Comparison of ENCODE assay signal across 12 mouse cellular contexts in the genomic region with DNA sequence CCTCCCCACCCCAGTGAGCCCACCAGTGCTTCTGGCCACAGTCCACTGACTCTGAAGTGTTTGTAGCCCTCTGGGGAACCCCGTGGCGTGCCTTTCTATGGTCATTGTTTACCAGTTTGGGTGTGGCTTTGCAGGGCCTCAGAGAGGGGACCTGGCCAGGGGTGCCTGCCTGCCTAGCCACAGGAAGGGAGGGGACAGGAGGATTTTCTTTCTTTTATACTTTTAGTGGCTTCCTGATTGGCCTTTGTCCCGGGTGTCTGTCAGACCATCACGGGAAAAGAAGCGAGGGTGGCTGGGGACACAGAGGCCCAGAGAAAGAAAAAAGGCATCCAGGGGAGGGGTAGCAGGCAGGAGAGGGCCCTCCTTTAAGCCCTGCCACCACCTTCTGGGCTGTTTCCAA. TPM values are rescaled to one million over a fixed set of nuclear protein-coding genes. Genes with fewer than 3 reads are reported as not detected.
DNase-seq lines count a peak whose midpoint lies in the region; ATAC-seq and TF ChIP-seq lines count a peak whose summit lies in the region.
"Had no signal": no experiment of that assay in that cellular context is flagged by ENCODE, and none has a peak within 500 bp of the region (broad histone marks: within the 10 kb centered on the region; RNA-seq: fewer than 3 reads in every experiment).

No protein-coding gene starts in this region.

- no peak overlapping the region for H3K9ac ChIP-seq in heart, adult 2 months (ENCODE audit: low read depth, low read length)
- H3K9ac ChIP-seq in intestine, postnatal 0 days (ENCODE audit: low read depth, low read length): no peak overlapping the region
- H3K9ac ChIP-seq: forebrain, embryonic 13.5 days; hindbrain, embryonic 15.5 days had no signal

- H3K36me3 ChIP-seq in heart, adult 2 months (ENCODE audit: control insufficient read depth, insufficient read depth, low read length): peaks cover 27% of the 10 kb centered on the region
- H3K36me3 ChIP-seq in intestine, postnatal 0 days (ENCODE audit: control insufficient read depth, insufficient read depth): peaks cover 93% of the 10 kb centered on the region

- no peaks in the 10 kb centered on the region for H3K27me3 ChIP-seq in heart, adult 2 months (ENCODE audit: control insufficient read depth, insufficient read depth, low read length)
- no peaks in the 10 kb centered on the region for H3K27me3 ChIP-seq in intestine, postnatal 0 days (replicated peaks; ENCODE audit: control insufficient read depth, insufficient read depth, low read length)
- H3K27me3 ChIP-seq: forebrain, embryonic 13.5 days; hindbrain, embryonic 15.5 days had no signal

- no peak for TF ChIP-seq CTCF in heart, adult 2 months (IDR thresholded peaks at IDR 0.05)
- no peak for TF ChIP-seq CTCF in intestine, postnatal 0 days (IDR thresholded peaks at IDR 0.05; ENCODE audit: low read depth)

- H3K79me2 ChIP-seq in heart, adult 2 months (replicated peaks; ENCODE audit: control insufficient read depth, insufficient read depth, low read length): no peaks in the 10 kb centered on the region; the same call in 1 of the 2 replicates

- WGBS in heart, adult 2 months: 55% methylated on average over 5 of the region's 5 CpGs
- 33% methylated on average over 5 of the region's 5 CpGs for WGBS in intestine, postnatal 0 days

- TF ChIP-seq POLR2A in heart, adult 2 months (IDR thresholded peaks at IDR 0.05; ENCODE audit: insufficient read depth, low read depth, low read length): no peak

- ATAC-seq in intestine, postnatal 0 days: peak; percentile 42
- ATAC-seq: forebrain, embryonic 13.5 days had no signal

- H3K9me3 ChIP-seq in intestine, postnatal 0 days (ENCODE audit: control insufficient read depth): no peaks in the 10 kb centered on the region
- H3K9me3 ChIP-seq: forebrain, embryonic 13.5 days; hindbrain, embryonic 15.5 days had no signal

- H3K4me2 ChIP-seq in intestine, postnatal 0 days (replicated peaks; ENCODE audit: low read depth): no peak overlapping the region
- H3K4me2 ChIP-seq: forebrain, embryonic 13.5 days; hindbrain, embryonic 15.5 days had no signal

- H3K4me3 ChIP-seq in heart, adult 2 months: no peak overlapping the region
- no peak overlapping the region for H3K4me3 ChIP-seq in intestine, postnatal 0 days (ENCODE audit: low read depth, low read length)
- H3K4me3 ChIP-seq: forebrain, embryonic 13.5 days; hindbrain, embryonic 15.5 days; myocyte had no signal

- peak overlapping the region; percentile 84 for H3K27ac ChIP-seq in heart, adult 2 months
- H3K27ac ChIP-seq in intestine, postnatal 0 days (ENCODE audit: low read depth, low read length): peak overlapping the region; percentile 46
- H3K27ac ChIP-seq: forebrain, embryonic 13.5 days; hindbrain, embryonic 15.5 days had no signal

- intact Hi-C loops in heart, adult 2 months (cut with DNase I): loop anchor here (1.0 kb wide), 1 partner anchor 17 kb away; no protein-coding TSS in a partner anchor

- DNase-seq in kidney, adult 9 months: peak; percentile 59
- DNase-seq in kidney, postnatal 4 days: no peak
- DNase-seq in heart, adult 2 months: peak; percentile 63 to 76
- peak; percentile 49 to 69 for DNase-seq in lung, postnatal 4 days
- DNase-seq in cerebellum, adult 9-10 months: no peak
- DNase-seq in frontal cortex, postnatal 36 days (ENCODE audit: low spot score in 2 of 2): no peak
- no peak for DNase-seq in layer of hippocampus, adult 8-10 months (ENCODE audit: low spot score in 2 of 2)
- DNase-seq: right cerebral cortex, adult 18-20 months had no signal

- peaks cover 29% of the 10 kb centered on the region for H3K4me1 ChIP-seq in heart, adult 2 months (ENCODE audit: control insufficient read depth, insufficient read depth, low read length)
- peaks cover 21% of the 10 kb centered on the region for H3K4me1 ChIP-seq in intestine, postnatal 0 days (replicated peaks; ENCODE audit: control insufficient read depth, insufficient read depth, low read length)
- H3K4me1 ChIP-seq: hindbrain, embryonic 15.5 days had no signal

- TF ChIP-seq EP300 in heart, adult 2 months (IDR thresholded peaks at IDR 0.05; ENCODE audit: insufficient read depth, low read depth, low read length): peak; percentile 87

RNA-seq across cellular contexts. Expression of a gene that starts 54.2 kb away (rescaled TPM):
- total RNA-seq in heart, adult 2 months (2021): 10 to 100 TPM; 56.4 to 96.9 TPM
- polyA plus RNA-seq in heart, adult 2 months (2012; rRNA removed): 86.2 and 118 TPM in 2 replicates
- polyA plus RNA-seq in intestine, postnatal 0 days (2015; fragmentation: Nextera tagmentation; extraction: Ambion mirVana): 109 and 127 TPM in 2 replicates
- total RNA-seq in layer of hippocampus, adult 8-10 months (2022): 100 to 1,000 TPM; 142 to 166 (median 152) TPM

Comparison
In these comparisons a context has a peak if more than half of its experiments do, and no peak if none do; other contexts are left out.
1. DNase-seq: peak in kidney, adult 9 months (single experiment), heart, adult 2 months (2 of 2) and lung, postnatal 4 days (2 of 2); none in kidney, postnatal 4 days (0 of 2), cerebellum, adult 9-10 months (single experiment), frontal cortex, postnatal 36 days (0 of 2) and layer of hippocampus, adult 8-10 months (0 of 2).